12 mouse cellular contexts compared by ENCODE assay signal in genomic region chr2:143882606-143883288, GRCm38 (mm10).
"Had no signal": no experiment of that assay in that cellular context is flagged by ENCODE, and none has a peak within 500 bp of the region (broad histone marks: within the 10 kb centered on the region; RNA-seq: fewer than 3 reads in every experiment).

No protein-coding gene starts in this region.

- H3K9ac ChIP-seq: neural tube, embryonic 12.5 days had no signal

- H3K9me3 ChIP-seq: limb, embryonic 10.5 days; neural tube, embryonic 12.5 days had no signal

- H3K27ac ChIP-seq: left cerebral cortex, adult 2 months; limb, embryonic 10.5 days; neural tube, embryonic 12.5 days had no signal

- H3K4me1 ChIP-seq: limb, embryonic 10.5 days; neural tube, embryonic 12.5 days had no signal

- H3K36me3 ChIP-seq: limb, embryonic 10.5 days; neural tube, embryonic 12.5 days had no signal

- H3K4me3 ChIP-seq: left cerebral cortex, adult 2 months; limb, embryonic 10.5 days; neural tube, embryonic 12.5 days had no signal

- H3K27me3 ChIP-seq: neural tube, embryonic 12.5 days had no signal

- DNase-seq: kidney, adult 8-10 months; kidney, postnatal 25 days; lung, adult 2 months; lung, postnatal 36 days; midbrain, embryonic 14.5 days; thymus, adult 18-20 months; thymus, postnatal 25 days had no signal

- ATAC-seq: intestine, postnatal 0 days; lung, postnatal 0 days had no signal

- H3K4me2 ChIP-seq: neural tube, embryonic 12.5 days had no signal
